Comparison of ENCODE assay signal across 8 mouse cellular contexts in the genomic region with DNA sequence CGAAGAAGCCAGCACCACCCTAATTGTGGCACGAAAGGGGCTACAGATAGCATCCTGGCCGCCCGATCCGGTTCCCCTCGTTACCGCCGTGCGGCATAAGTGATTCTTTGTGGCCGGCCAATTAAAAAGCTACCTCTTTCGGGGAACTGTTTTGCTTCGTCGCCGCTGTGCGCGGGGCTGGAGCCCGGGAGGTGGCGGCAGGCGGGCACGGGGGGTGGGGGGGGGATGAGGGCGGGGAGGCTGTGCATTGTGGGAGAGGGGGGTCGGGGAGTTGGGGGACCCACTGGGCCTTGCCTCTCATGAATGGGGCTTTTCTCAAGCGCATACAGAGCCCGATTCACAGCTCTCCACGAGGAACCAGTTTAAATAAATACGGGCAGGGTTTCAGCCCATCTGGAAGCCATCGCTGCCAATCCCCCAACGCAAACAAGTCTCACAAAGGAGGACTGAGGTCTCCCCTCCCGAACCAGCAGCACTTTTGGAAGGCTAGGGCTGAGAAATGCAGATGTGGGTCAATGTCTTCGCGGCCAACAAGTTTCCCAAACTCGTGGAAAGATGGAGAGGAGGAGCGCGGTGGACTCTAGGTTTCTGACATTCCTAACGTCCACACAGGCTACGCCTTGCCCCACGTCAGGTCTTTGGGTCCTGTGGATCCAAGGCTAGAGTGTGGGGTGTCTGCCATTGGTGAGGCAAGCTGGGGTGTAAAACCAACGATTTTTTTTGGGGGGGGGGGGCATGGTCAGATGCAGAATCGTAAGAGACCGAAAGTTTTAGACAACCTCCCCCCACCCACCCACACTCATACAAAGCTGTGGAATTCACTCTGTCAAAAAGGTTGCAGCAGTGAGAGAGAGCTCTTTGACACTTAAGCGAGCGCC. TPM values are rescaled to one million over a fixed set of nuclear protein-coding genes. Genes with fewer than 3 reads are reported as not detected.
DNase-seq lines count a peak whose midpoint lies in the region; ATAC-seq lines count a peak whose summit lies in the region.

No protein-coding gene starts in this region.

- peak overlapping the region; percentile 42 for H3K9ac ChIP-seq in lung, embryonic 16.5 days (ENCODE audit: low read length)
- H3K9ac ChIP-seq in forebrain, embryonic 12.5 days, result peak overlapping the region; percentile 76
- H3K9ac ChIP-seq in neural tube, embryonic 14.5 days (replicated peaks; ENCODE audit: low read depth, low read length), result peak overlapping the region; percentile 53

- H3K27ac ChIP-seq in lung, embryonic 16.5 days (ENCODE audit: low read length), result no peak overlapping the region
- H3K27ac ChIP-seq in forebrain, embryonic 12.5 days, result peak overlapping the region; percentile 92
- H3K27ac ChIP-seq in neural tube, embryonic 14.5 days (ENCODE audit: low read depth, low read length), result peak overlapping the region; percentile 67

- 0 out of 2 replicates have a peak, but pooled peaks have one; percentile 21 for ATAC-seq in lung, embryonic 16.5 days (ENCODE audit: low read depth)
- ATAC-seq in forebrain, embryonic 12.5 days (ENCODE audit: low FRiP score), result peak; percentile 64
- ATAC-seq in neural tube, embryonic 14.5 days (ENCODE audit: low read depth), result peak; percentile 56

- no peaks in the 10 kb centered on the region for H3K9me3 ChIP-seq in lung, embryonic 16.5 days (ENCODE audit: control insufficient read depth, low read length)
- no peaks in the 10 kb centered on the region for H3K9me3 ChIP-seq in forebrain, embryonic 12.5 days
- no peaks in the 10 kb centered on the region for H3K9me3 ChIP-seq in neural tube, embryonic 14.5 days (ENCODE audit: control insufficient read depth, low read length)

- WGBS in lung, embryonic 16.5 days, result under 1% methylated on average over 40 of the region's 42 CpGs
- WGBS in forebrain, embryonic 12.5 days, result under 1% methylated on average over 42 of the region's 42 CpGs
- 1% methylated on average over 40 of the region's 42 CpGs for WGBS in neural tube, embryonic 14.5 days

- H3K4me1 ChIP-seq in lung, embryonic 16.5 days (replicated peaks; ENCODE audit: control insufficient read depth, insufficient read depth, low read length), result peaks cover 37% of the 10 kb centered on the region
- peaks cover 61% of the 10 kb centered on the region for H3K4me1 ChIP-seq in forebrain, embryonic 12.5 days
- peaks cover 36% of the 10 kb centered on the region for H3K4me1 ChIP-seq in neural tube, embryonic 14.5 days (ENCODE audit: control insufficient read depth, insufficient read depth, low read length)

- DNase-seq in lung, postnatal 14 days, result no peak
- peak; percentile 14 to 36 for DNase-seq in layer of hippocampus, postnatal 36 days
- DNase-seq in thymus, postnatal 0 days (ENCODE audit: low spot score), result no peak
- no peak for DNase-seq in right cerebral cortex, postnatal 36 days (ENCODE audit: low spot score in 2 of 2)
- no peak for DNase-seq in adrenal gland, postnatal 25 days

- H3K4me3 ChIP-seq in lung, embryonic 16.5 days (ENCODE audit: low read length), result peak overlapping the region; percentile 40
- peak overlapping the region; percentile 52 for H3K4me3 ChIP-seq in forebrain, embryonic 12.5 days (replicated peaks)
- peak overlapping the region; percentile 36 for H3K4me3 ChIP-seq in neural tube, embryonic 14.5 days (ENCODE audit: low read depth, low read length)

- H3K4me2 ChIP-seq in lung, embryonic 16.5 days (ENCODE audit: low read depth, low read length), result peak overlapping the region; percentile 63
- H3K4me2 ChIP-seq in forebrain, embryonic 12.5 days, result peak overlapping the region; percentile 88
- peak overlapping the region; percentile 86 for H3K4me2 ChIP-seq in neural tube, embryonic 14.5 days (ENCODE audit: low read depth, low read length)

- H3K27me3 ChIP-seq in lung, embryonic 16.5 days (ENCODE audit: control insufficient read depth, insufficient read depth, low read depth, low read length), result peaks cover 86% of the 10 kb centered on the region
- H3K27me3 ChIP-seq in forebrain, embryonic 12.5 days, result peaks cover 30% of the 10 kb centered on the region
- H3K27me3 ChIP-seq in neural tube, embryonic 14.5 days (ENCODE audit: control insufficient read depth, insufficient read depth, low read length), result peaks cover 5% of the 10 kb centered on the region

- no peaks in the 10 kb centered on the region for H3K36me3 ChIP-seq in lung, embryonic 16.5 days (ENCODE audit: control insufficient read depth, insufficient read depth, low read length)
- peaks cover 14% of the 10 kb centered on the region for H3K36me3 ChIP-seq in forebrain, embryonic 12.5 days (replicated peaks)
- H3K36me3 ChIP-seq in neural tube, embryonic 14.5 days (ENCODE audit: control insufficient read depth, insufficient read depth, low read length), result no peaks in the 10 kb centered on the region

RNA-seq across cellular contexts. Expression of gene Col2a1, which starts 2.1 kb away (rescaled TPM):
- polyA plus RNA-seq in lung, embryonic 16.5 days (2015; fragmentation: Nextera tagmentation; extraction: Ambion mirVana), result 17.0 and 19.2 TPM in 2 replicates
- 112 and 122 TPM in 2 replicates for polyA plus RNA-seq in forebrain, embryonic 12.5 days (2016; fragmentation: Nextera tagmentation; extraction: Ambion mirVana)
- total RNA-seq in layer of hippocampus, postnatal 36 days (2021), result under 1 TPM; 0.47 to 0.48 TPM
- polyA plus RNA-seq in neural tube, embryonic 14.5 days (2014; fragmentation: Nextera tagmentation; extraction: Ambion mirVana), result 11.3 and 26.0 TPM in 2 replicates
- 0.28 and 0.36 TPM in 2 replicates for polyA plus RNA-seq in thymus, postnatal 0 days (2015; fragmentation: Nextera tagmentation; extraction: Ambion mirVana)
- total RNA-seq in adrenal gland, postnatal 25 days (2021), result not detected in 2 replicates

RNA-seq across cellular contexts. Expression of gene Tmem106c, which starts 38.4 kb away (rescaled TPM):
- 46.6 and 51.2 TPM in 2 replicates for polyA plus RNA-seq in lung, embryonic 16.5 days (2015; fragmentation: Nextera tagmentation; extraction: Ambion mirVana)
- 41.5 and 44.9 TPM in 2 replicates for polyA plus RNA-seq in forebrain, embryonic 12.5 days (2016; fragmentation: Nextera tagmentation; extraction: Ambion mirVana)
- 10 to 100 TPM; 29.1 to 30.4 TPM for total RNA-seq in layer of hippocampus, postnatal 36 days (2021)
- 51.0 and 53.6 TPM in 2 replicates for polyA plus RNA-seq in neural tube, embryonic 14.5 days (2014; fragmentation: Nextera tagmentation; extraction: Ambion mirVana)
- polyA plus RNA-seq in thymus, postnatal 0 days (2015; fragmentation: Nextera tagmentation; extraction: Ambion mirVana), result 39.0 and 40.9 TPM in 2 replicates
- total RNA-seq in adrenal gland, postnatal 25 days (2021), result 43.9 and 68.2 TPM in 2 replicates

Comparison
In these comparisons a context has a peak if more than half of its experiments do, and no peak if none do; other contexts are left out.
1. DNase-seq: peak in layer of hippocampus, postnatal 36 days (2 of 2); none in lung, postnatal 14 days (single experiment), thymus, postnatal 0 days (single experiment), right cerebral cortex, postnatal 36 days (0 of 2) and adrenal gland, postnatal 25 days (single experiment).
2. Peak in every context shown above with its lines, with median percentiles within 50 percentile points of each other: ATAC-seq, H3K4me2 ChIP-seq, H3K4me3 ChIP-seq and H3K9ac ChIP-seq.